Mouse (Mus musculus) lung, adult 2 months (tissue): Measurements from ENCODE around the gene Klk1b9.

Source experiments
- CTCF ChIP-seq: fragments of 200-500 bp; IDR thresholded peaks from 2 replicates; pipeline ENCODE4 v1.5.1; 2011; ENCODE audit warnings: mild to moderate bottlenecking, low read length, control low read depth; ENCODE audit not compliant: insufficient read depth
- POLR2A ChIP-seq: fragments of 200-500 bp; IDR thresholded peaks from 2 replicates; pipeline ENCODE4 v1.6.1; 2011; ENCODE audit warnings: low read depth, mild to moderate bottlenecking, control low read depth, low read length, borderline replicate concordance; ENCODE audit errors: extremely low read depth

DNA sequence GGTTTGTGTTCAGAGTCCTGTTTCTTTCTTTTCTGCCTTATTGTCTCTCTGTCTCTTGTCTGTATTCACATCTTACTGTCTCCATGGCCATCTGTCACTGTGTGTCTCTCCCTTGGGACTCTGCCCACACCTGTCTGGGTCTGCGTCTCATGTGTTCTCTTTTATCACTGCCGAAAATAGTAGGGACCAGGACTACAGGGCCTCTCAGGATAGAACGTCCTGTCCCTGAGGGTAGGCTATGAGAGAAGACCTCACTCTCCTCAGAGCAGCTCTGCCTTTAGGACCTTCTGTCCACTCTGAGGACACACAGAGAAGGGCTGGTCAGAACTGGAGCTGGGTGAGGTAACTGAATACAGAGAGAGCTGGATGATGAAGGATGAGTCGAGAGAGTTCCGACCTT lies 39.2 kb downstream of the Klk1b9 start:
- TF ChIP-seq POLR2A (no peak), CTCF (no peak)
